Mouse (Mus musculus) lung, embryonic 15.5 days (tissue): ENCODE results near the gene Msi2. TPM values are rescaled to one million over a fixed set of nuclear protein-coding genes. Genes with fewer than 3 reads are reported as not detected.

Experiments
- ATAC-seq: fragments of 200-750 bp; cut with Nextera tagmentation; 2 replicates; pipeline ENCODE4 v1.8.0; 2017; ENCODE audit warnings: moderate number of reproducible peaks, borderline replicate concordance; ENCODE audit not compliant: low FRiP score, low TSS enrichment; ENCODE audit errors: extremely low read depth
- H3K27ac ChIP-seq: fragments of 300-500 bp; sonication (generic); 2 replicates; pipeline ENCODE4 v1.5.1; 2015; ENCODE audit warnings: moderate library complexity, mild to moderate bottlenecking, inconsistent platforms
- H3K27me3 ChIP-seq: fragments of 300-500 bp; sonication (generic); 2 replicates; pipeline ENCODE4 v1.6.1; 2015; ENCODE audit warnings: inconsistent platforms
- H3K36me3 ChIP-seq: fragments of 300-500 bp; sonication (generic); 2 replicates; pipeline ENCODE4 v1.6.1; 2015; ENCODE audit warnings: inconsistent platforms
- H3K4me1 ChIP-seq: fragments of 300-500 bp; sonication (generic); 2 replicates; pipeline ENCODE4 v1.6.1; 2015; ENCODE audit warnings: inconsistent platforms
- H3K4me2 ChIP-seq: fragments of 300-500 bp; sonication (generic); 2 replicates; pipeline ENCODE4 v1.6.1; 2015; ENCODE audit warnings: inconsistent platforms, mild to moderate bottlenecking, moderate library complexity
- H3K4me3 ChIP-seq: fragments of 300-500 bp; sonication (generic); 2 replicates; pipeline ENCODE4 v1.5.1; 2015; ENCODE audit warnings: mild to moderate bottlenecking, inconsistent platforms
- H3K9ac ChIP-seq: fragments of 300-500 bp; sonication (generic); 2 replicates; pipeline ENCODE4 v1.6.1; 2015; ENCODE audit warnings: inconsistent platforms
- H3K9me3 ChIP-seq: fragments of 300-500 bp; sonication (generic); 2 replicates; pipeline ENCODE4 v1.6.1; 2016; ENCODE audit warnings: inconsistent platforms
- WGBS: fragments of 180-500 bp; shearing (Covaris S2); methylation state at CpG from one replicate; pipeline ENCODE4 v1.1.7; 2015; 5-methylcytosine and 5-hydroxymethylcytosine counted together
- polyA plus RNA-seq: library from polyadenylated mRNA; unstranded; fragments of >200 nt; fragmentation: Nextera tagmentation; extraction: Ambion mirVana; gene quantifications from 2 replicates; pipeline ENCODE4 v1.2.1, GENCODE M21; 2015

Gene Msi2
- polyA plus RNA-seq, 1 experiment from 2014 or later: 13.8 TPM

- H3K4me2 ChIP-seq: no peak overlapping the region
- no peak overlapping the region for H3K27ac ChIP-seq
- peaks cover 57% of the 10 kb centered on the region for H3K4me1 ChIP-seq
- H3K36me3 ChIP-seq: no peaks in the 10 kb centered on the region
- no peaks in the 10 kb centered on the region for H3K27me3 ChIP-seq
- WGBS: 60% methylated on average over 19 of the region's 19 CpGs
- ATAC-seq: no peak
- no peak overlapping the region for H3K4me3 ChIP-seq
- no peak overlapping the region for H3K9ac ChIP-seq
- H3K9me3 ChIP-seq: no peaks in the 10 kb centered on the region
Observed at GRCm38 (mm10) chr11:88520951-88521730, 197.2 kb downstream of the Msi2 start.

- H3K4me1 ChIP-seq: peaks cover 42% of the 10 kb centered on the region
Observed at GRCm38 (mm10) chr11:88518361-88518760, 200.0 kb downstream of the Msi2 start.

DNA sequence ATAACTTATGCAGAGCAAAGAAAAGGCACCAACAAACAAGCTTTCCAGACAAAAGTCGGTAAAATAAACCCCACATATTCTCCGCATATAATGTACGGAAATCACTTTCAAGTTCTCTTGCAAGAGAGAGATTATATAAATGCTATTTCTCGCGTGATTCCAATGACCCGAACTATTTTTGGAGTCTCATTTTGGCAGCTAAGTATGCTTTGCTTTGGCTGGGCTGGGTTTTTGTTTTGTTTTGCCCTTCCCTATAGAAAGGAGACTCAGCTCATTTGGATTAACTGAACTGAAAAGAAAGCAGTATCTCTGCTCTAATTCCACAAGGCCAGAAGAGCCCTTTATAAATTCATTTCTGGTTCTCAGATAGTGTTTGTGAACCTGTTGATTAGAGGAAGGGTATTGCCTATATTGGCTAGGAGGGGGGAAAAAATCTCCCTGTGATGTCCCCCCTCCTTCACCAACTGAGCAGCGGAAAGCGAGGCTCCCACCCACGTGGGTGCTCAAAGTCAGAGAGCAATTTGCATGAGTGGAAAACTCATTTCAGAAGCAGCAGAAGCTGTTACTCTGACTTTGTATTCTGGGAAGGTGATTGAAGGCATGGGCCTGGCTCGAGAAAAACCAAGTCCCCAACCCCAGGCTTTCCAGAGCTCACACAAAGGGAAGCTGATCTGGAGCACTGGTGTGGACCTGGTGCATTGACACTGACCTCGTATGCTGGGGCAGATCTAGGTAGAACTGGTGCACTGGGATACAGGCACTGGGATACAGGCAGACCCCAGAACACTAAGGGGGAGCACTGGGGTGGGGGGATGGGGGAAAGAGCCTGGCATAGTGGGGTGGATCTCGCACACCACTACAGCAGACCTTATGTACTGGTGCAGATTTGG is 201.5 kb downstream of the Msi2 start:
- no peak for ATAC-seq
- 64% methylated on average over 12 of the region's 12 CpGs for WGBS
- peaks cover 41% of the 10 kb centered on the region for H3K4me1 ChIP-seq
- H3K4me3 ChIP-seq: no peak overlapping the region
- no peaks in the 10 kb centered on the region for H3K9me3 ChIP-seq
- H3K9ac ChIP-seq: no peak overlapping the region
- no peaks in the 10 kb centered on the region for H3K27me3 ChIP-seq
- peak overlapping the region; percentile 76 for H3K27ac ChIP-seq
- H3K36me3 ChIP-seq: no peaks in the 10 kb centered on the region
- H3K4me2 ChIP-seq: no peak overlapping the region

More at GRCm38 (mm10) chr11:88518361-88518760, 200.0 kb downstream of the Msi2 start:
- Histone ChIP-seq H3K27ac (no peak overlapping the region), H3K9me3 (no peaks in the 10 kb centered on the region), H3K36me3 (no peaks in the 10 kb centered on the region), H3K4me2 (no peak overlapping the region), H3K27me3 (no peaks in the 10 kb centered on the region), H3K9ac (no peak overlapping the region), H3K4me3 (no peak overlapping the region)
- WGBS: 89% methylated on average over 3 of the region's 3 CpGs
- ATAC-seq: no peak

DNA sequence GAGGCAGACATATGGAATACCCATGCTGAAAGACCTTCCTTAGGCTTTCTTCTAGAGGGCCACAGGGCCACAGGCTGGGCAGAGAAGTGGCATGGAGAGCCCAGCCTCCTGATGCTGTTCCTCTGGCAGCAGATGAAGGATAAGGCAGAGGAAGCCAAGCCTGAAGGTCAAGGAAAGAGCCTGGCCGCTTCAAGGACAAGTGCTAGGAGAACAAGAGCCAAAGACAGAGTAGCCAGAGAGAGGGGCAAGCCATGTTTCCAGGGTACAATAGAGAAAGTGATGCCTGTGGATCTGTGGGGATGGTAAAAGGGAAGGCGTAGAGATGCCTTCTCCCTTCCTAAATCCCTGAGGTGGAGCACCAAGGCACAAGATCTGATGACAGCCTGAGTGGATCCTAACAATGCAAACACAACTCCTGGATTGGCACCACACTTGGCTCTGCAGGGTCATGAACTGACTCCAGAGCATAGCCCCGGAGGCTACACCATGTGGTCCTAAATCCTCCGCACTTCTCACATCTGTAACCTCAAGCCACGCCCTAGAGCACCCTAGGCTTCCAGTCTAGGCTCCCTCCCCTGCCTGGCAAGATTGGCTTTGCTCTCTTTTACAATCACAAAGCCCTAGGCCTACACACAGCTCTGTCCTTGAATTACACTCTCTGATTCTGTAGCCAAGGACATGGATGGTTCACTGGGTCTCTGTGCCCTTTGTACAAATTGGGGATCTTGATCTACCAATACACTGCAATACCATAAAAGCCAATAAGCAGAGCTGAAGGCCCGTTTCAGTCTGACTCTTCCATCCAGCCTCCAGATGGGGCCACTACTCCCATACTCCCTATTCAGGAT is 202.4 kb downstream of the Msi2 start:
- Histone ChIP-seq H3K4me2 (no peak overlapping the region), H3K9ac (no peak overlapping the region), H3K9me3 (no peaks in the 10 kb centered on the region), H3K36me3 (no peaks in the 10 kb centered on the region), H3K4me1 (peaks cover 35% of the 10 kb centered on the region), H3K27me3 (no peaks in the 10 kb centered on the region), H3K4me3 (no peak overlapping the region), H3K27ac (peak overlapping the region; percentile 76)
- WGBS: 67% methylated on average over 6 of the region's 6 CpGs
- no peak for ATAC-seq

DNA sequence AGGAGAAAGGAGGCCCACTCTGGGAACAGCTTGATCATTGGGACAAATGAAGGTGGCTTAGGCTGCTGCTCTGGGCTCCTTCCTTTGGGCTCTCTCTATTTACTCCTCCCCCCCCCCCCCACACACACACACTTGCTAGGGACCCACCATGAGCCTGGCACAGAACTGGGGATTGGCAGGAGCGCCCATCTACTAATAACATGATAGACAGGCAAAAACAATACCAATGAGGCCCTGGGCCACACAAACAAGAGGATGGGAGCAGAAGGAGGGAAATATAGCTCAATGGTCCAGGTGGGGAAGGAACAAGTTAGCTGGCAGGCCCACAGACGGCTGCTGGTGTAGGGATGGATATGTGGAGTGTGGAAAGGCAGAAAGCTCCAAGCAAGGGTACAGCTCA is 203.0 kb downstream of the Msi2 start:
- H3K27ac ChIP-seq: no peak overlapping the region
- 89% methylated on average over 2 of the region's 2 CpGs for WGBS

GRCm38 (mm10) chr11:88514151-88514926 is 204.0 kb downstream of the Msi2 start:
- Histone ChIP-seq H3K4me3 (no peak overlapping the region), H3K36me3 (no peaks in the 10 kb centered on the region), H3K9ac (no peak overlapping the region), H3K27ac (no peak overlapping the region), H3K4me2 (no peak overlapping the region), H3K27me3 (no peaks in the 10 kb centered on the region), H3K9me3 (no peaks in the 10 kb centered on the region), H3K4me1 (peaks cover 31% of the 10 kb centered on the region)
- ATAC-seq: no peak
- WGBS: 84% methylated on average over 12 of the region's 12 CpGs

More for the DNA sequence above, 203.0 kb downstream of the Msi2 start:
- Histone ChIP-seq H3K36me3 (no peaks in the 10 kb centered on the region), H3K27me3 (no peaks in the 10 kb centered on the region), H3K9ac (no peak overlapping the region), H3K4me2 (no peak overlapping the region), H3K9me3 (no peaks in the 10 kb centered on the region), H3K4me3 (no peak overlapping the region), H3K4me1 (peaks cover 31% of the 10 kb centered on the region)
- no peak for ATAC-seq

DNA sequence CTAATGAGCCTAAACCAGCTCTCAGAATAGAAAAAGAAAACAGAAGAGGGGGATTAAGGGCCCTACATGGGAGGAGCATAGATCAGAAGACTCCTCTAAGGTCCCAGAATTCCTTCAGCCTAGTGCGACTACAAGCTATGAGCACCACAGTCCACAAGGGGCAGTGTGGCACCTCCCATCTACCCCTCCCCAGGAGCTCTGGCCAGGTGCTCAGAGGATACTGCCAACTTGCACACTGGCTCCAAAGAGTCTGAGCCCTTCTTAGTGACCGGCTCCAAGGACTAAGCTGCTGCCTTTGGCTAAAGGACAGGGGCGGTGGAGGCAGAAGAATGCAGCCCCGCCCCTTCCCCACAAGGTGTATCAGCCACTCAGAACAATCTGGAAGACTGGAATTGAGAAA is 205.7 kb downstream of the Msi2 start:
- Histone ChIP-seq H3K9ac (no peak overlapping the region), H3K9me3 (no peaks in the 10 kb centered on the region), H3K4me1 (peaks cover 31% of the 10 kb centered on the region), H3K4me2 (no peak overlapping the region), H3K36me3 (no peaks in the 10 kb centered on the region), H3K27ac (no peak overlapping the region), H3K27me3 (no peaks in the 10 kb centered on the region), H3K4me3 (no peak overlapping the region)
- peak; percentile 64; the same call in 1 of the 2 replicates for ATAC-seq
- 33% methylated on average over 4 of the region's 4 CpGs for WGBS

- Histone ChIP-seq H3K27ac (no peak overlapping the region), H3K4me2 (no peak overlapping the region), H3K27me3 (no peaks in the 10 kb centered on the region), H3K4me1 (peaks cover 11% of the 10 kb centered on the region; the same call in 1 of the 2 replicates), H3K36me3 (no peaks in the 10 kb centered on the region), H3K4me3 (no peak overlapping the region), H3K9ac (no peak overlapping the region), H3K9me3 (no peaks in the 10 kb centered on the region)
- 83% methylated on average over 8 of the region's 8 CpGs for WGBS
- ATAC-seq: no peak
Observed at GRCm38 (mm10) chr11:88510282-88510850, 207.9 kb downstream of the Msi2 start.

DNA sequence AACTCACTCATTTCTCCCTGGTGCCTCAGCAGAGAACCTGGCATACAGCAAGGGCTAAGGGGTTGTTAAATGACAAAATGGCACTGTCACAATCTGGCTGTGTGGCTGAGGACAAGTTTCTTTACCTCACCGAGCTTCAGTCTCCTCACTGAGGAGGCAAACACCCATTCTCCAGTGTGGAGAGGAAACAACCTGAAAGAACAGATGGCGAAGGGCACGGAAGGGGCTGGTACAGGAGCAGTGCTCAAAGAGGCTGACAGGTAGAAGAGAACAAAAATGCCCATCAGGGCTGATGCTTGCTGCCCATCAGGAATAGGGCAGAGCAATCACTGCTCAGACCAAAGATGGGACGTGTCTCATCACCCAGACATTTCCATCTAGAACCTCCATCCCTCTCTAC is 208.8 kb downstream of the Msi2 start:
- H3K27me3 ChIP-seq: no peaks in the 10 kb centered on the region
- no peak overlapping the region for H3K4me2 ChIP-seq
- no peaks in the 10 kb centered on the region for H3K36me3 ChIP-seq
- WGBS: 73% methylated on average over 4 of the region's 4 CpGs
- no peak for ATAC-seq
- peaks cover 12% of the 10 kb centered on the region; the same call in 1 of the 2 replicates for H3K4me1 ChIP-seq
- no peak overlapping the region for H3K27ac ChIP-seq
- no peak overlapping the region for H3K9ac ChIP-seq
- no peak overlapping the region for H3K4me3 ChIP-seq
- no peaks in the 10 kb centered on the region for H3K9me3 ChIP-seq

GRCm38 (mm10) chr11:88508133-88508532 is 210.2 kb downstream of the Msi2 start:
- peaks cover 8% of the 10 kb centered on the region; the same call in 1 of the 2 replicates for H3K4me1 ChIP-seq
- no peaks in the 10 kb centered on the region for H3K9me3 ChIP-seq
- no peak overlapping the region for H3K27ac ChIP-seq
- H3K9ac ChIP-seq: no peak overlapping the region
- no peak for ATAC-seq
- 76% methylated on average over 7 of the region's 7 CpGs for WGBS
- H3K4me3 ChIP-seq: no peak overlapping the region
- H3K36me3 ChIP-seq: no peaks in the 10 kb centered on the region
- H3K4me2 ChIP-seq: no peak overlapping the region
- no peaks in the 10 kb centered on the region for H3K27me3 ChIP-seq
